8 mouse cellular contexts compared by ENCODE assay signal in the genomic region with DNA sequence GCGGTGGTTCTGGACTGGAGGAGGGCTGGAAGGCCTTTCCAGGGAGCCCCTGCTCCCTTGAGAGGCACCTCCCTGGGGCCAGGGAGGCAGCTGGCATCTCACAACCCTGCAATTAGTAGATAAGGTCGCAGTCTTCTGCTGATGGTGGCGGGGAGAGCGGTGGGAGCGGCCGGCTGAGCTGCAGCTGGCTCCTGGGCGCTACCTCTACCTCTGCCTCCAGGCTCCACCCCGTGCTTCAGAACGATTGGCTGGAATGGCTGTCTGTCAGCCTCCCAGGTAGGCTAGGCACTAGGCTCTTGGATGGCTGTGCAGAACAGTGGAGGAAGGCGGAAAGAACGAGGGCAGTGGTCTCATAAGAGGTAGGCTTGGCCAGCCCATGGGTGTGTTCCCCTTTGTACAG. TPM values are rescaled to one million over a fixed set of nuclear protein-coding genes. Genes with fewer than 3 reads are reported as not detected.
DNase-seq lines count a peak whose midpoint lies in the region; ATAC-seq and TF ChIP-seq lines count a peak whose summit lies in the region.

No protein-coding gene starts in this region.

- ATAC-seq in hindbrain, postnatal 0 days: 0 out of 2 replicates have a peak, but pooled peaks have one; percentile 25
- peak; percentile 62 for ATAC-seq in lung, embryonic 16.5 days (ENCODE audit: low read depth)
- peak; percentile 85 for ATAC-seq in stomach, postnatal 0 days (ENCODE audit: low FRiP score, low TSS enrichment)

- TF ChIP-seq CTCF in hindbrain, postnatal 0 days (IDR thresholded peaks at IDR 0.05; ENCODE audit: low read depth): no peak
- no peak for TF ChIP-seq CTCF in stomach, postnatal 0 days (IDR thresholded peaks at IDR 0.05; ENCODE audit: low read depth)

- 0 out of 2 replicates have a peak overlapping the region, but pooled peaks have one; percentile 13 for H3K4me2 ChIP-seq in hindbrain, postnatal 0 days (ENCODE audit: low read depth, low read length)
- peak overlapping the region; percentile 60 for H3K4me2 ChIP-seq in lung, embryonic 16.5 days (ENCODE audit: low read depth, low read length)
- H3K4me2 ChIP-seq in stomach, postnatal 0 days (replicated peaks; ENCODE audit: low read depth): peak overlapping the region; percentile 44

- no peaks in the 10 kb centered on the region; the same call in 1 of the 2 replicates for H3K27me3 ChIP-seq in hindbrain, postnatal 0 days (ENCODE audit: insufficient read depth, low read length)
- no peaks in the 10 kb centered on the region for H3K27me3 ChIP-seq in lung, embryonic 16.5 days (ENCODE audit: control insufficient read depth, insufficient read depth, low read depth, low read length)
- H3K27me3 ChIP-seq in stomach, postnatal 0 days (ENCODE audit: control insufficient read depth, insufficient read depth, low read length): no peaks in the 10 kb centered on the region

- H3K9ac ChIP-seq in hindbrain, postnatal 0 days (replicated peaks; ENCODE audit: low read length): no peak overlapping the region
- H3K9ac ChIP-seq in lung, embryonic 16.5 days (ENCODE audit: low read length): peak overlapping the region; percentile 51
- no peak overlapping the region for H3K9ac ChIP-seq in stomach, postnatal 0 days (ENCODE audit: low read length)

- H3K36me3 ChIP-seq in hindbrain, postnatal 0 days (ENCODE audit: insufficient read depth, low read length): no peaks in the 10 kb centered on the region; the same call in 1 of the 2 replicates
- peaks cover 11% of the 10 kb centered on the region for H3K36me3 ChIP-seq in lung, embryonic 16.5 days (ENCODE audit: control insufficient read depth, insufficient read depth, low read length)
- H3K36me3 ChIP-seq in stomach, postnatal 0 days (ENCODE audit: control insufficient read depth, insufficient read depth, low read length): 0 out of 2 replicates have a peak, but pooled peaks cover 2% of the 10 kb centered on the region

- peak; percentile 60 for DNase-seq in urinary bladder, postnatal 14 days (ENCODE audit: low spot score)
- no peak for DNase-seq in urinary bladder, postnatal 4 days (ENCODE audit: low spot score in 2 of 2)
- DNase-seq in hindbrain, postnatal 0 days (ENCODE audit: low spot score): peak; percentile 44
- peak; percentile 90 for DNase-seq in stomach, postnatal 0 days (ENCODE audit: low spot score)
- DNase-seq in frontal cortex, postnatal 36 days (ENCODE audit: low spot score in 2 of 2): no peak
- DNase-seq in cerebellum, adult 8-10 months: no peak
- no peak for DNase-seq in layer of hippocampus, adult 9-10 months (ENCODE audit: low spot score)

- no peak overlapping the region for H3K27ac ChIP-seq in hindbrain, postnatal 0 days
- no peak overlapping the region for H3K27ac ChIP-seq in lung, embryonic 16.5 days (ENCODE audit: low read length)
- H3K27ac ChIP-seq in stomach, postnatal 0 days (replicated peaks): no peak overlapping the region

- H3K4me1 ChIP-seq in hindbrain, postnatal 0 days (ENCODE audit: insufficient read depth, low read length): peaks cover 8% of the 10 kb centered on the region
- H3K4me1 ChIP-seq in lung, embryonic 16.5 days (replicated peaks; ENCODE audit: control insufficient read depth, insufficient read depth, low read length): peaks cover 23% of the 10 kb centered on the region
- peaks cover 2% of the 10 kb centered on the region; the same call in 1 of the 2 replicates for H3K4me1 ChIP-seq in stomach, postnatal 0 days (replicated peaks; ENCODE audit: control insufficient read depth, insufficient read depth)

- TF ChIP-seq EP300 in stomach, postnatal 0 days (optimal IDR thresholded peaks at IDR 0.05): no peak

- no peak overlapping the region for H3K4me3 ChIP-seq in hindbrain, postnatal 0 days (ENCODE audit: low read length)
- peak overlapping the region; percentile 30 for H3K4me3 ChIP-seq in lung, embryonic 16.5 days (ENCODE audit: low read length)
- H3K4me3 ChIP-seq in stomach, postnatal 0 days (ENCODE audit: low read depth, low read length): no peak overlapping the region

- 17% methylated on average over 11 of the region's 11 CpGs for WGBS in hindbrain, postnatal 0 days
- 10% methylated on average over 11 of the region's 11 CpGs for WGBS in lung, embryonic 16.5 days
- 11% methylated on average over 11 of the region's 11 CpGs for WGBS in stomach, postnatal 0 days

- no peaks in the 10 kb centered on the region for H3K9me3 ChIP-seq in hindbrain, postnatal 0 days (ENCODE audit: low read length)
- no peaks in the 10 kb centered on the region for H3K9me3 ChIP-seq in lung, embryonic 16.5 days (ENCODE audit: control insufficient read depth, low read length)
- H3K9me3 ChIP-seq in stomach, postnatal 0 days (ENCODE audit: control insufficient read depth, low read length): no peaks in the 10 kb centered on the region

RNA-seq across cellular contexts. Expression of a gene that starts 18.6 kb away (rescaled TPM):
- total RNA-seq in hindbrain, postnatal 0 days (2014; rRNA removed): 7.8 and 12.8 TPM in 2 replicates
- 5.5 and 6.1 TPM in 2 replicates for polyA plus RNA-seq in hindbrain, postnatal 0 days (2015; fragmentation: Nextera tagmentation; extraction: Ambion mirVana)
- 18.2 and 18.5 TPM in 2 replicates for polyA plus RNA-seq in lung, embryonic 16.5 days (2015; fragmentation: Nextera tagmentation; extraction: Ambion mirVana)
- polyA plus RNA-seq in stomach, postnatal 0 days (2015; fragmentation: Nextera tagmentation; extraction: Ambion mirVana): 12.0 and 12.7 TPM in 2 replicates

RNA-seq across cellular contexts. Expression of a gene that starts 23.1 kb away (rescaled TPM):
- 121 and 127 TPM in 2 replicates for total RNA-seq in hindbrain, postnatal 0 days (2014; rRNA removed)
- polyA plus RNA-seq in hindbrain, postnatal 0 days (2015; fragmentation: Nextera tagmentation; extraction: Ambion mirVana): 60.8 and 66.9 TPM in 2 replicates
- 49.4 and 49.7 TPM in 2 replicates for polyA plus RNA-seq in lung, embryonic 16.5 days (2015; fragmentation: Nextera tagmentation; extraction: Ambion mirVana)
- 19.3 and 20.5 TPM in 2 replicates for polyA plus RNA-seq in stomach, postnatal 0 days (2015; fragmentation: Nextera tagmentation; extraction: Ambion mirVana)

RNA-seq across cellular contexts. Expression of a gene that starts 24.2 kb away (rescaled TPM):
- not detected in 2 replicates for total RNA-seq in hindbrain, postnatal 0 days (2014; rRNA removed)
- 0.11 TPM in 1 of 2 replicates, not detected in the other for polyA plus RNA-seq in hindbrain, postnatal 0 days (2015; fragmentation: Nextera tagmentation; extraction: Ambion mirVana)
- 0.15 and 0.73 TPM in 2 replicates for polyA plus RNA-seq in lung, embryonic 16.5 days (2015; fragmentation: Nextera tagmentation; extraction: Ambion mirVana)
- polyA plus RNA-seq in stomach, postnatal 0 days (2015; fragmentation: Nextera tagmentation; extraction: Ambion mirVana): 0.15 and 0.27 TPM in 2 replicates

RNA-seq across cellular contexts. Expression of a gene that starts 42.0 kb away (rescaled TPM):
- total RNA-seq in hindbrain, postnatal 0 days (2014; rRNA removed): 65.3 and 81.6 TPM in 2 replicates
- polyA plus RNA-seq in hindbrain, postnatal 0 days (2015; fragmentation: Nextera tagmentation; extraction: Ambion mirVana): 102 TPM in 2 replicates
- polyA plus RNA-seq in lung, embryonic 16.5 days (2015; fragmentation: Nextera tagmentation; extraction: Ambion mirVana): 150 and 157 TPM in 2 replicates
- polyA plus RNA-seq in stomach, postnatal 0 days (2015; fragmentation: Nextera tagmentation; extraction: Ambion mirVana): 70.4 and 72.7 TPM in 2 replicates

Comparison
In these comparisons a context has a peak if more than half of its experiments do, and no peak if none do; other contexts are left out.
1. DNase-seq: peak in urinary bladder, postnatal 14 days (single experiment), hindbrain, postnatal 0 days (single experiment) and stomach, postnatal 0 days (single experiment); none in urinary bladder, postnatal 4 days (0 of 2), frontal cortex, postnatal 36 days (0 of 2), cerebellum, adult 8-10 months (single experiment) and layer of hippocampus, adult 9-10 months (single experiment).
2. ATAC-seq: peak in every context shown above with its lines; median percentile 85 in stomach, postnatal 0 days; 62 in lung, embryonic 16.5 days; 25 in hindbrain, postnatal 0 days.
3. Peak in every context shown above with its lines, with median percentiles within 50 percentile points of each other: H3K4me2 ChIP-seq.